Mouse (Mus musculus) forebrain, embryonic 10.5 days (tissue): ENCODE results near the gene Vangl1. TPM values are rescaled to one million over a fixed set of nuclear protein-coding genes. Genes with fewer than 3 reads are reported as not detected.
A peak's percentile ranks its signal among the peaks of the same experiment; 100 is the strongest.

Experiments used
- DNase-seq: peaks from one replicate; pipeline ENCODE4 v3.0.0-alpha.2; 2017; ENCODE audit warnings: low spot score; ENCODE audit errors: extremely low spot score
- H3K27ac ChIP-seq: fragments of 300-500 bp; sonication (generic); 2 replicates; pipeline ENCODE4 v1.5.1; 2016; ENCODE audit warnings: mild to moderate bottlenecking
- H3K27me3 ChIP-seq: fragments of 300-500 bp; sonication (generic); 2 replicates; pipeline ENCODE4 v1.6.1; 2016; ENCODE audit warnings: mild to moderate bottlenecking; ENCODE audit not compliant: poor library complexity, severe bottlenecking
- H3K36me3 ChIP-seq: fragments of 300-500 bp; sonication (generic); replicated peaks from 2 replicates; pipeline ENCODE4 v1.6.1; 2016; ENCODE audit warnings: mild to moderate bottlenecking, moderate library complexity
- H3K4me1 ChIP-seq: fragments of 300-500 bp; sonication (generic); 2 replicates; pipeline ENCODE4 v1.6.1; 2016
- H3K4me3 ChIP-seq: fragments of 300-500 bp; sonication (generic); 2 replicates; pipeline ENCODE4 v1.5.1; 2016; ENCODE audit warnings: mild to moderate bottlenecking, moderate library complexity
- H3K9me3 ChIP-seq: fragments of 300-500 bp; sonication (generic); 2 replicates; pipeline ENCODE4 v1.6.1; 2016; ENCODE audit warnings: mild to moderate bottlenecking, moderate library complexity
- WGBS: fragments of 180-500 bp; shearing (Covaris S2); methylation state at CpG from one replicate; pipeline ENCODE4 v1.1.7; 2016; 5-methylcytosine and 5-hydroxymethylcytosine counted together
- polyA plus RNA-seq: library from polyadenylated mRNA; unstranded; fragments of >200 nt; fragmentation: Nextera tagmentation; extraction: Ambion mirVana; gene quantifications from 2 replicates; pipeline ENCODE4 v1.2.1, GENCODE M21; 2016

Vangl1 gene
- polyA plus RNA-seq, 1 experiment from 2014 or later: 11.0 TPM

GRCm38 (mm10) chr3:102196166-102196565, 8.3 kb downstream of the Vangl1 start:
- no peak for DNase-seq
- Histone ChIP-seq H3K27ac (no peak overlapping the region), H3K4me1 (peaks cover 79% of the 10 kb centered on the region), H3K27me3 (peaks cover 98% of the 10 kb centered on the region), H3K36me3 (no peaks in the 10 kb centered on the region), H3K4me3 (no peak overlapping the region), H3K9me3 (no peaks in the 10 kb centered on the region)
- 93% methylated on average over 9 of the region's 9 CpGs for whole genome bisulfite sequencing

- Histone ChIP-seq H3K4me1 (peaks cover 80% of the 10 kb centered on the region), H3K27me3 (peaks cover 98% of the 10 kb centered on the region), H3K4me3 (no peak overlapping the region), H3K27ac (no peak overlapping the region), H3K9me3 (no peaks in the 10 kb centered on the region), H3K36me3 (no peaks in the 10 kb centered on the region)
- no peak for DNase-seq
- 55% methylated on average over 2 of the region's 2 CpGs for WGBS
Observed at GRCm38 (mm10) chr3:102195762-102196161, 8.7 kb downstream of the Vangl1 start.

- Histone ChIP-seq H3K27me3 (peaks cover 95% of the 10 kb centered on the region), H3K4me1 (peaks cover 81% of the 10 kb centered on the region), H3K27ac (peak overlapping the region; percentile 62), H3K9me3 (no peaks in the 10 kb centered on the region), H3K4me3 (peak overlapping the region; percentile 27), H3K36me3 (no peaks in the 10 kb centered on the region)
- whole genome bisulfite sequencing: 6% methylated on average over 11 of the region's 11 CpGs
- DNase-seq: peak; percentile 36
Observed at GRCm38 (mm10) chr3:102194291-102195051, 10.0 kb downstream of the Vangl1 start.

- Histone ChIP-seq H3K4me3 (peak overlapping the region; percentile 27), H3K27me3 (peaks cover 92% of the 10 kb centered on the region), H3K27ac (peak overlapping the region; percentile 62), H3K9me3 (no peaks in the 10 kb centered on the region), H3K36me3 (no peaks in the 10 kb centered on the region), H3K4me1 (peaks cover 81% of the 10 kb centered on the region)
- DNase-seq: peak; percentile 22
- WGBS: 4% methylated on average over 20 of the region's 20 CpGs
Observed at GRCm38 (mm10) chr3:102193488-102194290, 10.8 kb downstream of the Vangl1 start.

GRCm38 (mm10) chr3:102192621-102193020, 11.9 kb downstream of the Vangl1 start:
- Histone ChIP-seq H3K4me3 (no peak overlapping the region), H3K36me3 (no peaks in the 10 kb centered on the region; the same call in 1 of the 2 replicates), H3K27ac (no peak overlapping the region), H3K4me1 (peaks cover 79% of the 10 kb centered on the region), H3K27me3 (peaks cover 92% of the 10 kb centered on the region), H3K9me3 (no peaks in the 10 kb centered on the region)
- 90% methylated on average over 2 of the region's 2 CpGs for WGBS
- DNase-seq: no peak

GRCm38 (mm10) chr3:102191575-102191974, 12.9 kb downstream of the Vangl1 start:
- Histone ChIP-seq H3K4me1 (peaks cover 72% of the 10 kb centered on the region), H3K27ac (no peak overlapping the region), H3K4me3 (no peak overlapping the region), H3K27me3 (peaks cover 87% of the 10 kb centered on the region), H3K9me3 (peaks cover under 1% of the 10 kb centered on the region; the same call in 1 of the 2 replicates), H3K36me3 (peaks cover 1% of the 10 kb centered on the region)
- 72% methylated on average over 3 of the region's 3 CpGs for WGBS
- DNase-seq: no peak

GRCm38 (mm10) chr3:102190642-102191041, 13.9 kb downstream of the Vangl1 start:
- no peak for DNase-seq
- Histone ChIP-seq H3K4me1 (peaks cover 66% of the 10 kb centered on the region), H3K27me3 (peaks cover 77% of the 10 kb centered on the region), H3K36me3 (peaks cover 11% of the 10 kb centered on the region), H3K4me3 (no peak overlapping the region), H3K9me3 (peaks cover 9% of the 10 kb centered on the region; the same call in 1 of the 2 replicates), H3K27ac (no peak overlapping the region)

GRCm38 (mm10) chr3:102190015-102190414, 14.5 kb downstream of the Vangl1 start:
- Histone ChIP-seq H3K9me3 (peaks cover 10% of the 10 kb centered on the region; the same call in 1 of the 2 replicates), H3K4me1 (peaks cover 60% of the 10 kb centered on the region), H3K36me3 (peaks cover 14% of the 10 kb centered on the region), H3K27ac (0 out of 2 replicates have a peak overlapping the region, but pooled peaks have one; percentile 16), H3K4me3 (no peak overlapping the region), H3K27me3 (peaks cover 71% of the 10 kb centered on the region)
- 2% methylated on average over 4 of the region's 4 CpGs for WGBS
- DNase-seq: peak; percentile 38

GRCm38 (mm10) chr3:102188972-102189371, 15.5 kb downstream of the Vangl1 start:
- Histone ChIP-seq H3K27me3 (peaks cover 61% of the 10 kb centered on the region), H3K36me3 (peaks cover 18% of the 10 kb centered on the region), H3K4me3 (0 out of 2 replicates have a peak overlapping the region, but pooled peaks have one; percentile 14), H3K4me1 (peaks cover 49% of the 10 kb centered on the region), H3K9me3 (peaks cover 10% of the 10 kb centered on the region; the same call in 1 of the 2 replicates), H3K27ac (no peak overlapping the region)
- DNase-seq: no peak
- 25% methylated on average over 6 of the region's 6 CpGs for WGBS

- peaks cover 45% of the 10 kb centered on the region for H3K27me3 ChIP-seq
- H3K27ac ChIP-seq: no peak overlapping the region
- no peak overlapping the region for H3K4me3 ChIP-seq
- H3K36me3 ChIP-seq: peaks cover 24% of the 10 kb centered on the region
- H3K4me1 ChIP-seq: peaks cover 34% of the 10 kb centered on the region
- no peak for DNase-seq
- 91% methylated on average over 4 of the region's 4 CpGs for WGBS
- H3K9me3 ChIP-seq: peaks cover 10% of the 10 kb centered on the region; the same call in 1 of the 2 replicates
Observed at GRCm38 (mm10) chr3:102187401-102187800, 17.1 kb downstream of the Vangl1 start.

GRCm38 (mm10) chr3:102184721-102185120, 19.8 kb downstream of the Vangl1 start:
- H3K27ac ChIP-seq: no peak overlapping the region
- DNase-seq: no peak
- H3K4me1 ChIP-seq: peaks cover 34% of the 10 kb centered on the region
- peaks cover 34% of the 10 kb centered on the region for H3K27me3 ChIP-seq
- H3K4me3 ChIP-seq: no peak overlapping the region
- WGBS: 84% methylated on average over 5 of the region's 5 CpGs
- H3K36me3 ChIP-seq: peaks cover 30% of the 10 kb centered on the region
- H3K9me3 ChIP-seq: peaks cover 10% of the 10 kb centered on the region; the same call in 1 of the 2 replicates

GRCm38 (mm10) chr3:102182601-102183000, 21.9 kb downstream of the Vangl1 start:
- Histone ChIP-seq H3K4me1 (peaks cover 25% of the 10 kb centered on the region), H3K36me3 (peaks cover 33% of the 10 kb centered on the region), H3K9me3 (peaks cover 10% of the 10 kb centered on the region; the same call in 1 of the 2 replicates), H3K27me3 (peaks cover 24% of the 10 kb centered on the region; the same call in 1 of the 2 replicates), H3K4me3 (no peak overlapping the region), H3K27ac (no peak overlapping the region)
- DNase-seq: no peak
- WGBS: 92% methylated on average over 2 of the region's 2 CpGs
